Mouse (Mus musculus) gastrocnemius, postnatal 36 days (tissue): ENCODE results near the gene Peak1. TPM values are rescaled to one million over a fixed set of nuclear protein-coding genes. Genes with fewer than 3 reads are reported as not detected.

Experiments used
- DNase-seq, 2 experiments: peaks; one replicate each; pipeline ENCODE4 v3.0.0; 2022
- intact Hi-C: fragments of 180-260 bp; cut with DNase I; formaldehyde crosslinking; loops from one replicate; pipeline ENCODE4 v1.15.1; 2025
- microRNA-seq, 2 experiments: library from miRNA; unstranded; fragments of <30 nt; microRNA quantifications; one replicate each; pipeline ENCODE4 v1.2.0; 2021
- total RNA-seq, 2 experiments: library from RNA; stranded (reverse); gene quantifications; 2 replicates each; pipeline ENCODE4 v1.2.3; 2021

Gene Peak1
- total RNA-seq, 2 experiments from 2014 or later, result 10.3 to 12.5 TPM

DNA sequence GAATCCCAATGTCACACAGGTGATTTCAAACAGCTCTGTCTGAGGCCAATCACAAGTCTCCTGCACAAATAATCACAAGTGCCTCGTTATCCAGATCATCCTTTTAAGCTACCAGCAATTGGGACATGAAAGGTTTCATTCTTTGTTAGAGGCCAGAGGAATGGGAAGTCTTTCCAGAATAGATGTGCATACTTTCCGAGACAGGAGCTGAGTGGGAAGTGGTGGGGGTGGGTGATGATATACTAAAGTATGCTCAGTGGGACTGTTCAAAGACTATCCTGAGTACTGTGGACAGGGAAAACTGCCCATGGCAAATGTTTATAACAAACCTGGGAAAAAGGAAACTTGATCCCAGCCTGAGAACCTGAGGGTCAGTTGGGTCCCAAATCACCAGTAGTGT, 258.4 kb downstream of the Peak1 start:
- no peak for DNase-seq
- intact Hi-C loops, result no loop called here

DNA sequence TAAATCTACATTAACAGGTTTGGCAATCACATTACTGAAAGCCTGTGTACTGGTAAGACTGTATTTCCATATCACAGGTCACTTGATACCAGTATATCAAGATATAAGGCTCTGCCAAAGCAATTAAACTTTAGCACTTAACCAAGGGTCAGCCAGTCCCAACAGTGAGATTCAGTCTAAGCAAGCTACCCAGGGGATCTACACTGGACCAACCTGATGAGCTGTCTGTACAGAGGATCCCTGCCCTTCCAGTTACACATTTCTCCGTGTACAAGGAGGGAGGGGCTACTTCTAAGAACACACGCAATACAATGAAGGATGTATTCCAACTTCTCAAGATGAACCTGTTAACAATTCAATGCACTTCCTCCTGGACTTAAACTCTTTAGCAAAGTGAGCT, 259.8 kb downstream of the Peak1 start:
- intact Hi-C loops, result no loop called here
- DNase-seq, result no peak

DNA sequence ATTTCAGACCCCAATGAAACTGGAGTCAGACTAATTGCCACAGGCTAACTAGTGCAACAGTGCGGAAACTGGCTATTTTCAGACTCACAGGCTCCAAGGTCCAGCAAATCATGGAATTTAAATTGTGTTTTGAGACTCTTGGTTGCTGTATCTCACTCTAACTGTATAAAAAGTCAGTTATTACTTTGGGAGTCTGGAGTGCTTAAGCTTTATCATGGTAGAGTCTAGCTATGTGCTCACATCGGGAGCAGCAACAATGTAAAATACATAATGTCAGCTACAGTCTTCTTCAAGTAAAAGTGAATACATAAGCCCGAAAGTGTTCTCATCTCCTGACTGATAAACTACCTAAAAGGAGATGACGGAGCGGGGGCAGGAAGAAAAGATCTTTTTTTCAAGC, 263.3 kb downstream of the Peak1 start:
- DNase-seq, result no peak
- intact Hi-C loops, result no loop called here

DNA sequence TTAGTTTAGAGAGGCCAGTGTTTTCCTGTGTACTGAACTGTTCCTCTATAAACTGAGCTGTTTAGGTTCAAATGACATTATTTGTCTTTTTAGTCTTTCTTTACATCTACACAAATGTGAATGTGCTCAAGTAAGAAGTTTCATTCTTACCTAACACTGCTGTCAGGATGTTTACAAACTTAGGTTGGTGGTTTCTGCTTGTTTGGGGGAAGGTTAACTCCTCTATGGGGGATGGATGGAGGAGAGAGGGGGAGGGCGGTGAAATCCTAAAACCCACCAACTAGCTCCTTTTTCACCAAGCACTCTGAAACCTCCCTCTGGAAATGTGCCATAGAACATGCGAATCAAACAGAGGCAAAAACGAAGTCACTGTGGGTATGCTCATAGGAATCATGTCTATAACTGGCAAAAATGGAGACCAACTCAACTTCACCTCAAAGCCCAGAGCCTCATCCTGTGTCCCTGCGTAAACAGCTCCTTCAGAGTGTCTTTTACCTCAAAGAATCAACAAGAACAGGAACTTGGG, 265.3 kb downstream of the Peak1 start:
- intact Hi-C loops, result no loop called here
- no peak for DNase-seq

DNA sequence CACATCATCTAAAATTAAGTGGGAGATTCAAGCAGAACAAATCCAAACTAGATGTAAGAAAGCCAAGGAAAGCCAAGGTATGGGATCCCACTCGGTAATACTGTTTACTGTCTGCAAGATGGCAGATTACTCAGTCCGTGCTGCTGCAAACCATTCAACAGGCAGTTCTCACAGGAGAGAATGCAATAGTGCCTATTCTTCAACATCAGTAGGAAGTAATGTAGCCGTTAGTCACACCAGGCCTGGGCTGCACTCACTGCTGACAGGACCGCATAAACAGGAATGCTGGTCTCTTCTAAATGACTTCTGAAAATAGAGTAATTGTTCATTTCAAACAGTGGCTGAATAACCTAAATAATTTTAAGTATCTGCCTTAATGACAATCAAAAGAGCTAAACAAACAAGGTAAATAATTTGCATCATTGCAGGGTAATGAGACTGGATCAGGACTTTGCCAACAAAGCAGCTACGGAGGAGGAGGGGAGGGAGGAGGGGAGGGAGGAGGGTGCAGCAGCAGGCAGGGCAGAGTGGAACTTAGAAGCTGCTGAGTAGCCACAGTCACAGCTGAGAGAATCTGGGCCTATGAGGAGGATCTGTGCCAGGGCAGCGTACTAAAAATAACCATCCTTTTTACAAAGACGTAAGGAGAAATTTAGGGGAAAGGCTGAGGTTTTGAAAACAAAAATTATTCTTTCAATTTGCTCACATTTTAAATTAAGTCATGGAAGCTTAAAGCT, 266.0 kb downstream of the Peak1 start:
- intact Hi-C loops, result no loop called here
- peak in 1 of 2 experiments; percentile 25 for DNase-seq

Small RNA genes within 50 kb of the gene (microRNA-seq; reads per million reads assigned to microRNA genes)
- gene Gm24270, result 2.2 to 4.7 reads per million in 2 experiments

Other genes starting within 250 kb of the Peak1 start
- 10 to 100 TPM; 11.8 to 13.1 TPM for gene Hmg20a, start 542 bp upstream of the Peak1 start, total RNA-seq